Mouse (Mus musculus) layer of hippocampus, postnatal 36 days (tissue): ENCODE results near the gene Hoxb1. TPM values are rescaled to one million over a fixed set of nuclear protein-coding genes. Genes with fewer than 3 reads are reported as not detected.

Experiments
- DNase-seq, 2 experiments: peaks; one replicate each; pipeline ENCODE4 v3.0.0; 2022
- total RNA-seq, 2 experiments: library from RNA; stranded (reverse); gene quantifications; 2 replicates each; pipeline ENCODE4 v1.2.3; 2021

Hoxb1 gene
- total RNA-seq, 2 experiments from 2014 or later, result not detected

DNA sequence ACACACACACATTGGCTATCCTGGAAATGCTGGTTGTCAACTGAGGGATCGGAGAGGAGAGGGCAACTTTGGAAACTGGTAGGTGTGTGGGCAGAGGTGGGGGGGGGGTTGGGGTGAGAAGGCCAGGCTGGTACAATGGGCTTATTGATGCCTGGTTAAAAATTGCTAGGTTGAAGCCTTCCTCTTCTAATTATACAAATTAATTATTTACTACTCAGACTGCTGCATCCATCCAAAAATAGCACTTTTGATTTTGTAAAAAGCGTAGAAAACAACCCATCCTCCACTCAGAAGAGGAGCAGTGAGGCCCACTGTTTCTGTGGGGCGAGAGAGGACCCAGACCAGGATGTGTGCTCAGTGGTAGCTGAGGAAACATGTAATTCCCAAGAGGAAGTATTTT, 30.6 kb upstream of the Hoxb1 start:
- no peak for DNase-seq

- DNase-seq, result no peak
Measured at GRCm38 (mm10) chr11:96336597-96336996, 29.0 kb upstream of the Hoxb1 start.

DNA sequence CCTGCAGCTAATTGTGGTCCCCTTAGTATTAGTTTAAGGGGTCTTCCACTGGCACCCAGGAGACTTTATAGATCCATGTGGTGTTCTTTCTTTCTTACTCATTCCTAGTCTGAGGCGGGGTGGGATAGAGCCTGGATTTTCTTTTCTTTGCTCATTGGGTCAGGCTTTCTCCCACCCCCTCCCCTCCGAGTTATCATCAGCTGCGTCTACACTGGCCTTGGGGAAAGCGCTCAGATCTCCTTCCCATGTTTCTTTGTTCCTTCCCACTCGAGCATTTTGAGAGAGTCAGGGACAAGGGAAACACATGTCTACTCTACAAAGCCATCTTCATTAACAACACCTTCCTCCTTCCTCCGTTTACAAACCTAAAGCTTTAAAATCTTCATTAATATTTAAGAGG, 28.5 kb upstream of the Hoxb1 start:
- DNase-seq, result no peak

DNA sequence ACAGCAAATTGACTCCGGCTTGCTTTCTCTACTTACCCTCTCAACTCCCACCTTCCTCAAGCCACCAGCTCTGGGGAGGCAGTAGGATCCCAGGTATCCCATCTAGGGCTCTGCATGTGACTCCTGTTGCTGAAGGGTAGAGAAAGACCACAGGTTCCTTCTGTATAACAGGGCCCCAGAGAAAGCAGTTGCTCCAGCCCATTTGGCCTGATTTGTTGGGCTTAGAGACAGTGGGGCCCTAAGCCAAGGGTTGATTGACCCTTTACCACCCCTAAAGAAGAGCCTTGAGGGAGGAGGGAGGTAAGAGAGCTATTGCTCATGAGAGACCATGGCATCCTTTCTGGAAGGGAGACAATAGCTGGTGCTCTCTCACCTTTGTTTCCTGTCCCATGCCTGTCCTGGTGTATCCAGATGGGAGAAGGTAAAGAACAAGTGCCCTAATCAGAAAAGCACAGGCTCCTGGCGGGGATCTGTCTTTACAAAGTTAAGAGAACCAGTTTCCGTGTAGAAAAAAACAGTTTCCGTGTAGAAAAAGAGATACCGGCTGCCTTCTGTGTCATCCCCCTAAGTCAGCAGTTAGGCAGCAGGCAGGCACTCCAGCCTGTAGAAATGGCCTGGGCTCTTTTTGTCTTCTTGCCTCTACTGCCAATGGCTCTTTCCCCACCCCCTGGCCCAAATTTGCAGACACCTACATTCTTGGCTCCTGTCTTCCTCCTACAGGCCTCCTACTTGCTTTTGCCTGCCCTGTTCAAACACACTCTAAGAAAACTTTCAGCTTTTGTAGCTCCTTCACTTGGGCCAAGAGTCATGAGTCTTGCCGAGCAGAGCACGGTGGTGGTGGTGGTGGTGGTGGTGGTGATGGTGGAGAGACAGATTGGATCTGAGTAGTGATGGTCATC, 26.3 kb upstream of the Hoxb1 start:
- DNase-seq, result no peak

GRCm38 (mm10) chr11:96340698-96341365, 24.7 kb upstream of the Hoxb1 start:
- no peak for DNase-seq

DNA sequence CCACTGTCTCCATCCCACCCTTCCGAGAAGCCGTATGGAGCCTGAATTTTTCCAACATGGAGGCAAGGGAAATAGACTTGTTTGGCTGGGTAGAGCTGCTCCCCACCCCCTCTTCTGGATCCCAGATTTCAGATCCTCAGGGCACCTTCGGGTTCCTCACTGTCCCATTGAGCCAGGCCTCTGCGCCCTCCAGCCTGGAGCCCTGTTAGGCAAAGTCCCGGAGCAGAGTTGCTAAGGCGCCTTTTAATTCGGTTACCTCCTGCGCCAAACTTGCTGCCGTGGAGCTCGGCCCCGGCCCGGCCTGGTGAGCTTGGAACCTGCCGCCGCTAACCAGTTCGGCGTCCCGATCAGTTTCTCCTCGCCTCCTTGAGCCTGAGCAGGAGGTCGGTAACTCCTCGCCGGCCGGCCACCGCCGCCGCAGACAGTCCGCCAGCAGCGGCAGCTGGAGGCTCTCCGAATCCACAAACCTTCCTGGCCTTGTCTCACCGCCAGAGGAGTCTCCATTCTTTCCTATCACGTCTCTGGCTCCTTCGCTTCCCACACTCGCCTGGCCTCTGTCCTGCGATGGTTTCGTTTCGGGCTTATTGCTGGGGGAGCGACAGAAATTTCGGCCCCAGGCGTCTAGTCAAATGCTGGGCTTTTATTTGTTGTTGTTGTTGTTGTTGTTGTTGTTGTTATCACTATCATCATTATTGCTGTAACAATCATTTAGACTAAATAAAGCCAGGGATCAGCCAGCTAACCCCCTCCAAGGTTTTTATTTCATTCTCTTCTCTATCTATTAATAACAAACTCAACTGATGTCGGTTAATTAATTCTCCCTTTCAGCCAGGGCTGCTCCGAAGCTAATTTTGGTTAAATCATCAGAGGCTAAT, 23.6 kb upstream of the Hoxb1 start:
- DNase-seq, result no peak

DNA sequence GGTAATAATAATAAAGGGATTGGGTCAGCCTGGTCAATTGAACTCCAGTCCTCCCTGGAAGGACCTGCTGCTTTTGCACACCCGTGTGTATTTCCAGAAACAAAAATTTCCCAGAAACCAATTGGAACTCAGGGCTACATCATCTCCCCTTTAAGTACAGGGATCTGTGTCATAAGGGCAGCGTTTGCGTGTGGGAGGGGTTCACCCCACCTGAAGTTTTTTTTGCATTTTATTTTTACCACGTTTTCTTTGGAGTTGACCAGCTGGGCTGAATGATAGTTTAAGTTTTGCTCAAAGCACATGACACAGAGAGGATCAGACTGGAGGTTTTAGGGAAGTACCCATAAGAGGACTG, 23.0 kb upstream of the Hoxb1 start:
- no peak for DNase-seq

DNA sequence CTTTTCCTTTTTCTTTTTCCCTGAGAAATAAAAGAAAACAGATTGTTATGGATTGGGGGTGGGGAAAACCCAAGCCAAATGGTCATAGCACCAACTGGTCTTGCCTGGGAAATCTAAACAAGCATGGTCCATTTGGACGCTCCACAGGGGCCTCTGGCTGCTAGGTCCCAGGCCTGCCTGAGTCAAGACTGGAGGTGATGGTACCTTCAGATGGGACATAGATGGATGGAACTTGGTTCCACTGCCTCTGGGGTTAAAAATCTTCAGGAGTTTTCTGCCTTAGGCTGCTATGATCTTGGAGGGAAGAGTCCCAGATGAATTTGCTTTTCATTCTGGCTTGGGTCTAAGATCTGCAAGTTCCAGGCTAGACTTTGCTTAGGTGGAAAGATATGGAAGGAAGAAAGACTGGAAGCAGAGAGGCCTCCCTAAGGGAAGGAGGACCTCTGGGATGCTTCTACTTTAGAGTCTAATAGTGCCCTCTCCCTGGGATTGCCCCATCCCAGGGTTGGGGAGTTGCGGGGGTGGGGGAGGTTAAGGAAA, 22.3 kb upstream of the Hoxb1 start:
- DNase-seq, result no peak

GRCm38 (mm10) chr11:96344061-96344877, 21.3 kb upstream of the Hoxb1 start:
- DNase-seq, result no peak

GRCm38 (mm10) chr11:96344878-96345159, 20.7 kb upstream of the Hoxb1 start:
- no peak for DNase-seq

- no peak for DNase-seq
Measured at GRCm38 (mm10) chr11:96345220-96345892, 20.2 kb upstream of the Hoxb1 start.

DNA sequence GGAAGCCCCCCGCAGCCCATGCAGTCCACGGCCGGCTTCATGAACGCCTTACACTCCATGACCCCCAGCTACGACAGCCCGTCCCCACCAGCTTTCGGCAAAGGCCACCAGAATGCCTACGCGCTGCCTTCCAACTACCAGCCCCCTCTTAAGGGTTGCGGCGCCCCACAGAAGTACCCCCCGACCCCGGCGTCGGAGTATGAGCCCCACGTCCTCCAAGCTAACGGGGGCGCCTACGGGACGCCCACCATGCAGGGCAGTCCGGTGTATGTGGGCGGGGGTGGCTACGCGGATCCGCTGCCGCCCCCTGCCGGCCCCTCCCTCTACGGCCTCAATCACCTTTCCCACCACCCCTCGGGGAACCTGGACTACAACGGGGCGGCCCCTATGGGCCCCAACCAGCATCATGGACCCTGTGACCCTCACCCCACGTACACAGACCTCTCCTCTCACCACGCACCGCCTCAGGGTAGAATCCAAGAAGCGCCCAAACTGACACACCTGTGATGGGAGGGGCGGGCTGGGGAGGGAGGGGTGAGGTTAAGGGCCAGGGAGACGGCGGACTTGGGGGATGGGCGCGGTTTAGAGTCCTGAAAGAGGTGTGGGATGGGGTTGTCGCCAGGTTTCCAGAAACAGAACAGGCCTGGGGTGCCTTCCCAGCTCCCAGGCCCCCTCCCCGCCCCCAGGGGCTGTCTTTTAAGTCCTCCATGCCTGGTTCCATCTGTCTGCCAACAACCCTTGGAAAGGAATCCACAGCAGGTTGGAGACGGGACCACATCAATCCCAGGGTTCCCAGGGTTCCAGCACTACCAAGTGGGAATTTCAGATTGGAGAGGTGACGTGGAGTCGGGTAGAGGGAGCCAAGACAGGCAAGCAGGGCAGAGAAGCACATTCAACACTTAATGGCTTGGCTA, 19.4 kb upstream of the Hoxb1 start:
- DNase-seq, result no peak

DNA sequence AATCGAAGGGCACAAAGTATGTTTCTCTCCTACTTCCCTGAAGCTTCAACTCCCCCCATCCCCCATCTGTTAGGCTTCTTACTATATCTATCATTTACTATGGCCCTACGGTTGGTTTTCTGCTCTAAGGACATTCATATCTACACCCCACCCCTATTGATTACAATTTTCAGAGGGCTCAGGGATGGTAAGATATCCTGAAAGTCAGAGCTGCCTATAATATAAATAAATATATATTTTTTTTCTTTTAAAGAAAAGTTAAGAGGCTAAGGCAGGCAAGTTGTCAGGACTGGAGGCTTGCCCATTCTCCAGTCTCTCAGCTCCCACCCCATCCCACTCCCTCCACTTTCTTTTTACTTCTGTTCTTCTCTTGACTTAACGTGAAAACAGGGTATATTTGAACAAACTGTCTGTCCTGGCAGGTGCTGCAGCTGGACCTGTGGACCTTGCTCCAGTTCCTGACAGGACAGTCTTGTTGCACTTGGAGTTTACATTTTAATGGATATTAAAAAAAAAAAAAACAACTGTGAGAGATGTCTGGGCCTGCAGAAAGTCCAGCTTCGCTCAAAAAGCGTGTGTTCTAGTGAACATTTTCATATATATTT, 18.5 kb upstream of the Hoxb1 start:
- no peak for DNase-seq

GRCm38 (mm10) chr11:96347717-96348116, 17.8 kb upstream of the Hoxb1 start:
- DNase-seq, result no peak

- DNase-seq, result no peak
Measured at GRCm38 (mm10) chr11:96348141-96348928, 17.2 kb upstream of the Hoxb1 start.

DNA sequence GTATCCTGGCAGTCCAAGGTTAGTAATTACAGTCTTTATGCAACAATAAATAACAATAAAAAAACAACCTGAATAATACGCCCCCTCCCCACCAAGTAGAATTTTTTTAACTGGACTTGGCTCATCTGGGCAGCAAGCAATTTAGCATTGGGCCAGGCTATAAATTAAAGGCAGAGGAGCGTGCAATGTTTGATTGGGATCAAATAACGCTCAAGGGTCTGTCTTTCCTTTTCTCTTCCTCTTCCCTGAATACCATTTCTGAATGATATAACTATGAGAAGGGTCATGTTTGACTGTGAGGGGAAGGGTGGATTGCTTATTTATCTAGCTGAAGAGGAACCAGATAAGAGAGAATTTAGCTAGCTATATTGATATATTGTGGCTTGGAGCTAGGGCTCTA, 16.6 kb upstream of the Hoxb1 start:
- no peak for DNase-seq

GRCm38 (mm10) chr11:96349491-96350340, 15.8 kb upstream of the Hoxb1 start:
- no peak for DNase-seq

- no peak for DNase-seq
Measured at GRCm38 (mm10) chr11:96350341-96350624, 15.3 kb upstream of the Hoxb1 start, which contains the start of gene Hoxb2. Gene Hoxb2, plus strand, starts transcription at chr11:96350525.
